Mouse (Mus musculus) liver, embryonic 14.5 days (tissue): ENCODE measurements around the gene Astn2. TPM values are rescaled to one million over a fixed set of nuclear protein-coding genes. Genes with fewer than 3 reads are reported as not detected.

Source experiments
- ATAC-seq: fragments of 200-750 bp; cut with Nextera tagmentation; 2 replicates; pipeline ENCODE4 v1.8.0; 2017; ENCODE audit warnings: moderate number of reproducible peaks, mild to moderate bottlenecking, moderate library complexity; ENCODE audit not compliant: insufficient read depth
- DNase-seq, 3 experiments: peaks; one replicate each; pipeline ENCODE4 v3.0.0-alpha.2; 2012 to 2013; ENCODE audit warnings: low read depth in 3 of 3, low spot score in 3 of 3
- H3K27ac ChIP-seq: fragments of 300-500 bp; sonication (generic); 2 replicates; pipeline ENCODE4 v1.5.1; 2014; ENCODE audit warnings: moderate library complexity, mild to moderate bottlenecking, control low read depth, inconsistent platforms
- H3K27me3 ChIP-seq: fragments of 300-500 bp; sonication (generic); 2 replicates; pipeline ENCODE4 v1.6.1; 2014; ENCODE audit warnings: mild to moderate bottlenecking, low read length, moderate library complexity; ENCODE audit not compliant: control insufficient read depth, insufficient read depth
- H3K36me3 ChIP-seq: fragments of 300-500 bp; sonication (generic); replicated peaks from 2 replicates; pipeline ENCODE4 v1.6.1; 2014; ENCODE audit warnings: low read depth; ENCODE audit not compliant: control insufficient read depth, insufficient read depth
- H3K4me1 ChIP-seq, 2 experiments: fragments of 200-500 bp in 1 of 2; fragments of 300-500 bp in 1 of 2; sonication (generic) in 1 of 2; replicated peaks; 2 replicates each; pipeline ENCODE4 v1.6.1; 2012 to 2014; ENCODE audit warnings: antibody characterized with exemption in 1 of 2, inconsistent platforms in 1 of 2, low read length in 1 of 2; ENCODE audit not compliant: control insufficient read depth in 2 of 2, insufficient read depth in 2 of 2
- H3K4me2 ChIP-seq: fragments of 300-500 bp; sonication (generic); 2 replicates; pipeline ENCODE4 v1.6.1; 2014; ENCODE audit warnings: low read depth, mild to moderate bottlenecking, control low read depth, moderate library complexity
- H3K4me3 ChIP-seq, 2 experiments: fragments of 200-500 bp in 1 of 2; fragments of 300-500 bp in 1 of 2; sonication (generic) in 1 of 2; 2 replicates each; pipeline ENCODE4 v1.5.1; 2012 to 2014; ENCODE audit warnings: low read depth in 2 of 2, low read length in 2 of 2, mild to moderate bottlenecking in 2 of 2, control low read depth in 1 of 2, inconsistent platforms in 1 of 2, moderate library complexity in 1 of 2; ENCODE audit not compliant: insufficient read depth in 1 of 2
- H3K9ac ChIP-seq: fragments of 300-500 bp; sonication (generic); replicated peaks from 2 replicates; pipeline ENCODE4 v1.6.1; 2014; ENCODE audit warnings: mild to moderate bottlenecking, control low read depth, moderate library complexity
- H3K9me3 ChIP-seq: fragments of 300-500 bp; sonication (generic); 2 replicates; pipeline ENCODE4 v1.6.1; 2016; ENCODE audit warnings: low read length, mixed read lengths; ENCODE audit not compliant: control insufficient read depth
- CTCF ChIP-seq: IDR thresholded peaks from 2 replicates; pipeline ENCODE4 v1.5.1; 2016; ENCODE audit warnings: antibody characterized with exemption, low read depth, control low read depth
- EP300 ChIP-seq: IDR thresholded peaks from 2 replicates; pipeline ENCODE4 v1.6.1; 2016; ENCODE audit warnings: antibody characterized with exemption, low read depth
- WGBS: fragments of 180-500 bp; shearing (Covaris S2); extraction: QIAGEN DNeasy Blood & Tissue Kit; methylation state at CpG from one replicate; pipeline ENCODE4 v1.1.7; 2014; ENCODE audit not compliant: insufficient replicate concordance; 5-methylcytosine and 5-hydroxymethylcytosine counted together
- polyA plus RNA-seq, 2 experiments: library from polyadenylated mRNA; depleted of rRNA in 1 of 2; stranded (reverse) in 1 of 2; unstranded in 1 of 2; fragments of >200 nt; fragmentation: Nextera tagmentation in 1 of 2; extraction: Ambion mirVana in 1 of 2; gene quantifications; 2 replicates each; pipeline versions ENCODE4 v1.2.1 to v1.2.3; 2012 to 2014

Gene Astn2
- polyA plus RNA-seq, 2 experiments: 0.16 TPM; not detected in 1

DNA sequence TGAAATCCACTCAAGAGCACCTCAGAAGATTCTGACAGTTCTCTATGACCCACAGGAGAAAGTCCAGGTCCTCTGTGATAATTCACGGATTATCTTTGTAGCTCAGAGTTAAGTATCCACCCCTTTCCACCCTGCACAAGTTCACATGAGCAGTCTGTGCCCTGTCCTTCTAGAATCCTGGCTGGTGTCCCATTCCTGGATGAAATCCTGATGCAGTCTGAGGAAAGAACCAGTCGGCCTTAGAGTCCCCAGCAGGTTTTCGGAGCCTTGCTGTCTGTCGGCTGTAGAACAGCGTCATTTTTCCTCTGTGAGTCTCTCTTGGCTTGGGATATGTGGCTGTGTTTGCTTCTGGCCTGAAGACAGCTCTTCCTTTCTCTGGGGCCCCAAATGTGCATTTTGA, 978.0 kb downstream of the Astn2 start:
- no peak for TF ChIP-seq CTCF
- no peak for TF ChIP-seq EP300
- H3K9ac ChIP-seq: no peak overlapping the region
- no peak for DNase-seq
- no peak for ATAC-seq
- H3K27ac ChIP-seq: no peak overlapping the region
- H3K9me3 ChIP-seq: no peaks in the 10 kb centered on the region
- H3K4me2 ChIP-seq: no peak overlapping the region
- H3K4me3 ChIP-seq: no peak overlapping the region
- 63% methylated on average over 5 of the region's 5 CpGs for WGBS
- H3K4me1 ChIP-seq: no peaks in the 10 kb centered on the region
- no peaks in the 10 kb centered on the region for H3K27me3 ChIP-seq
- H3K36me3 ChIP-seq: no peaks in the 10 kb centered on the region

DNA sequence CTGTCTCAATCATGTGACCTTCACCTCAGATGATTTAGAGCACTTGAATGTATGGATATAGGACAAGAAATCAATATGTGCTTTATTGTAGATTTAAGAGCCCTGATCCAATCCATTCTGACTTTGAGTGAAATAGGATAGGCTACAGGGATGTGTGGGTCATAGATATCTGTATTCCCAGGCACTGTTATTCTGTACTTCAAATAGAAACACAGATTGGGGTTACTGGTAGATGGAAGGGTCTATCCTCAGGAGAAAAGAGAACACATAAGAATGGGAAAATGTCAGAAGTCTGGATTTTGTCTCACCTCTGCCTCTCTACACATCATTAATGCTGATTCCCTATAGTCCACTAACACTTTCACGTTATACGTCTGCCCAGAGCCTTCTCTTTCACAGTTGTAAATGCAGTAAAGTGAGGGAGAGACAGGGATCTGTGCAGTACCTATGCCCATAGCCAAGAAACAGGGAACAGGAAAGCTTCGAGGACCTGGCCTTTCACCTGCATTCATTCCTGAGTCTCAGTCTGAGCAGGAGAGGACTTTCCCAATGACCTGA, 981.3 kb downstream of the Astn2 start:
- DNase-seq (no peak), ATAC-seq (no peak)
- Histone ChIP-seq H3K27me3 (no peaks in the 10 kb centered on the region), H3K36me3 (no peaks in the 10 kb centered on the region), H3K9me3 (no peaks in the 10 kb centered on the region), H3K4me2 (no peak overlapping the region), H3K4me3 (no peak overlapping the region), H3K9ac (no peak overlapping the region), H3K27ac (no peak overlapping the region), H3K4me1 (no peaks in the 10 kb centered on the region)
- WGBS: 64% methylated on average over 3 of the region's 3 CpGs
- TF ChIP-seq EP300: no peak
- TF ChIP-seq CTCF: no peak

DNA sequence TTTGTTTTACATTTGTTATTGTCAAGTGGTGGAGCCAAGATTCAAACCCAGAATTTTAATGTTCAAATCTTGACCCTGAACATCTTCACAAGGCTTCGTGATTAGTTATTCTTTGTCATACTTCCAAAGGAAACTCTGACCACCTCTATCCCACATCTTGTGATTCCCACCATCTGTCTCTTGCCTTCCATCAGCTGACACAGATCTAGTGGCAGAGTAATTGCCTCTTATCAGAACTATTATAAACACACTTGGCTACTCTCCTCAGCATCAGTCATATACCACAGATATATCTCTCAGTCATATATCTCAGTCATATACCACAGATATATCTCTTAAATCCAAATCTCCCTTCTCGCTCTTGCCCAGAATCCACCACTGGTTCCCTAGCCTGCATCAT, 983.1 kb downstream of the Astn2 start:
- ATAC-seq (no peak), DNase-seq (no peak)
- H3K27me3 ChIP-seq: no peaks in the 10 kb centered on the region
- 67% methylated on average over 2 of the region's 2 CpGs for WGBS
- no peak overlapping the region for H3K4me2 ChIP-seq
- H3K4me1 ChIP-seq: no peaks in the 10 kb centered on the region
- no peak overlapping the region for H3K4me3 ChIP-seq
- no peak overlapping the region for H3K27ac ChIP-seq
- TF ChIP-seq CTCF (no peak), EP300 (no peak)
- H3K9ac ChIP-seq: no peak overlapping the region
- no peaks in the 10 kb centered on the region for H3K9me3 ChIP-seq
- H3K36me3 ChIP-seq: no peaks in the 10 kb centered on the region

DNA sequence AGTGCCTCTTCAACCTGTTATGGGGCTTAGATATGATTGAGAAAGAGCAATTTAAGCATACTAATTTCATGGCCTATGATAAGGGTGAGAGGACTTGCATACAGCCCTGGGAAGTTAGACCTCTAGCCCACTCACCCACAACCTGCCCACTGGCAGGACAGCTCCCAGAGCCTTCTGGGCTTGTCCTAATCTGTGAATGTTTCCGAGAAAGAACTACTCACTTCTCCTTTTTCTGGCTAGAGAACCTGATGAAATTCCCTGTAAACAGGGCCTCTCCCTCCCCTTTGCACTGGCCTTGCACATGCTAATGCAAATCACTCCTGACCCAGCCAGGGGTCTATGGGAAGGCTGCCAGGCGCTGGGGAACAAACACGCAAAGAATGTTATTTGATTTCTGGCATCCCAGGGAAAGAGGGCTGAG, 983.9 kb downstream of the Astn2 start:
- Histone ChIP-seq H3K4me3 (no peak overlapping the region), H3K4me2 (no peak overlapping the region), H3K4me1 (0 out of 4 replicates have a peak, but pooled peaks cover 0 to under 1% of the 10 kb centered on the region in 2 experiments), H3K9ac (no peak overlapping the region), H3K9me3 (no peaks in the 10 kb centered on the region), H3K27me3 (no peaks in the 10 kb centered on the region), H3K36me3 (no peaks in the 10 kb centered on the region), H3K27ac (no peak overlapping the region)
- DNase-seq: peak in 1 of 3 experiments; percentile 2
- no peak for TF ChIP-seq CTCF
- TF ChIP-seq EP300: no peak
- WGBS: 25% methylated on average over 3 of the region's 3 CpGs
- ATAC-seq: no peak

DNA sequence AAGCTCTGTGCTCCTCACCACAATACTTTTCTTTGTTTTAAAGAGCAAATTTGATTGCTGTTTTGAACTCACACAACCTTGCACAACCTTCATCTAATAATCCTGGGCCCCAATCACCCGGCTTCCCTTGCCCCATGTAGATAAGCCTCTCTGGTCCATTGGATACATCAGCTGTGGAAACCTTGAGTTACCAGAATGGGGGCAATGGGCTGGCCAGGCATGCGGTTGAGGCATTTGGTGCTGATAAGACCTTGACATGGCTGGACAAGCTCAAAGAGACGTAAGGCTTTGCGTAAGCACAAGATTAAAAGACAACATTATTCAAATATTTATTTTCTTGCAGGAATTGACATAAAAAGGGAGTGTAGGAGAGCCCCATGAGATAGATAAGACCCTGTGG, 988.9 kb downstream of the Astn2 start:
- 54% methylated on average over 4 of the region's 4 CpGs for WGBS

More for the DNA sequence above, 988.9 kb downstream of the Astn2 start:
- no peaks in the 10 kb centered on the region for H3K27me3 ChIP-seq
- H3K36me3 ChIP-seq: no peaks in the 10 kb centered on the region
- no peak for TF ChIP-seq EP300
- TF ChIP-seq CTCF: no peak
- DNase-seq: no peak
- H3K9me3 ChIP-seq: no peaks in the 10 kb centered on the region
- 0 out of 4 replicates have a peak, but pooled peaks cover 0 to 2% of the 10 kb centered on the region in 2 experiments for H3K4me1 ChIP-seq
- no peak overlapping the region for H3K27ac ChIP-seq
- H3K4me2 ChIP-seq: no peak overlapping the region
- H3K9ac ChIP-seq: no peak overlapping the region
- no peak overlapping the region for H3K4me3 ChIP-seq
- ATAC-seq: no peak
